15 mouse cellular contexts compared by ENCODE assay signal in genomic region chr5:99801791-99802450, GRCm38 (mm10).
DNase-seq lines count a peak whose midpoint lies in the region; ATAC-seq and TF ChIP-seq lines count a peak whose summit lies in the region.
"Had no signal": no experiment of that assay in that cellular context is flagged by ENCODE, and none has a peak within 500 bp of the region (broad histone marks: within the 10 kb centered on the region; RNA-seq: fewer than 3 reads in every experiment).

No protein-coding gene starts in this region.

- H3K4me3 ChIP-seq in forebrain, embryonic 13.5 days: no peak overlapping the region
- no peak overlapping the region for H3K4me3 ChIP-seq in forebrain, embryonic 10.5 days
- H3K4me3 ChIP-seq in hindbrain, embryonic 13.5 days: no peak overlapping the region
- no peak overlapping the region for H3K4me3 ChIP-seq in midbrain, embryonic 15.5 days
- H3K4me3 ChIP-seq: gastrocnemius, adult 2 months; heart, adult 2 months; intestine, embryonic 15.5 days had no signal

- no peak for DNase-seq in forebrain, embryonic 10.5 days (ENCODE audit: extremely low spot score, low spot score)
- peak; percentile 83 for DNase-seq in brain, embryonic 14.5 days (ENCODE audit: low read depth)
- no peak for DNase-seq in thymus, postnatal 25 days
- DNase-seq in heart, postnatal 4 days: no peak
- no peak for DNase-seq in natural killer cell, adult 2 months (ENCODE audit: low spot score in 2 of 2)
- DNase-seq: adrenal gland, postnatal 36 days; gastrocnemius, adult 2 months; heart, adult 2 months had no signal

- no peaks in the 10 kb centered on the region for H3K36me3 ChIP-seq in forebrain, embryonic 13.5 days (ENCODE audit: poor library complexity, severe bottlenecking)
- H3K36me3 ChIP-seq in forebrain, embryonic 10.5 days (replicated peaks): no peaks in the 10 kb centered on the region
- H3K36me3 ChIP-seq in hindbrain, embryonic 13.5 days: no peaks in the 10 kb centered on the region
- no peaks in the 10 kb centered on the region for H3K36me3 ChIP-seq in midbrain, embryonic 15.5 days (replicated peaks)
- H3K36me3 ChIP-seq: intestine, embryonic 15.5 days had no signal

- TF ChIP-seq CTCF in brain, embryonic 14.5 days (IDR thresholded peaks at IDR 0.05; ENCODE audit: borderline replicate concordance, extremely low read depth, insufficient read depth, insufficient read length): no peak

- H3K4me2 ChIP-seq in forebrain, embryonic 13.5 days: no peak overlapping the region
- no peak overlapping the region for H3K4me2 ChIP-seq in hindbrain, embryonic 13.5 days
- no peak overlapping the region for H3K4me2 ChIP-seq in midbrain, embryonic 15.5 days
- H3K4me2 ChIP-seq: intestine, embryonic 15.5 days had no signal

- peaks cover 4% of the 10 kb centered on the region; the same call in 1 of the 2 replicates for H3K4me1 ChIP-seq in forebrain, embryonic 13.5 days
- H3K4me1 ChIP-seq in forebrain, embryonic 10.5 days: peaks cover 13% of the 10 kb centered on the region
- peaks cover 18% of the 10 kb centered on the region for H3K4me1 ChIP-seq in hindbrain, embryonic 13.5 days (replicated peaks)
- H3K4me1 ChIP-seq in midbrain, embryonic 15.5 days: peaks cover 4% of the 10 kb centered on the region; the same call in 1 of the 2 replicates
- H3K4me1 ChIP-seq: intestine, embryonic 15.5 days had no signal

- peak; percentile 79 for ATAC-seq in forebrain, embryonic 13.5 days
- peak; percentile 60; the same call in 1 of the 2 replicates for ATAC-seq in hindbrain, embryonic 13.5 days (ENCODE audit: low FRiP score)
- peak; percentile 66 for ATAC-seq in midbrain, embryonic 15.5 days (replicated peaks)
- ATAC-seq: intestine, embryonic 15.5 days; lung, postnatal 0 days had no signal

- 66% methylated on average over 13 of the region's 13 CpGs for WGBS in forebrain, embryonic 13.5 days
- 91% methylated on average over 13 of the region's 13 CpGs for WGBS in forebrain, embryonic 10.5 days
- 35% methylated on average over 13 of the region's 13 CpGs for WGBS in hindbrain, embryonic 13.5 days
- 42% methylated on average over 13 of the region's 13 CpGs for WGBS in midbrain, embryonic 15.5 days

- H3K9me3 ChIP-seq in forebrain, embryonic 13.5 days (replicated peaks): no peaks in the 10 kb centered on the region
- H3K9me3 ChIP-seq in forebrain, embryonic 10.5 days: no peaks in the 10 kb centered on the region
- no peaks in the 10 kb centered on the region for H3K9me3 ChIP-seq in hindbrain, embryonic 13.5 days
- H3K9me3 ChIP-seq in midbrain, embryonic 15.5 days: no peaks in the 10 kb centered on the region
- H3K9me3 ChIP-seq: intestine, embryonic 15.5 days had no signal

- TF ChIP-seq POLR2A in brain, embryonic 14.5 days (IDR thresholded peaks at IDR 0.05; ENCODE audit: borderline replicate concordance, extremely low read depth, insufficient read depth, insufficient read length, poor library complexity, severe bottlenecking): no peak

- no peaks in the 10 kb centered on the region for H3K27me3 ChIP-seq in forebrain, embryonic 13.5 days
- no peaks in the 10 kb centered on the region for H3K27me3 ChIP-seq in forebrain, embryonic 10.5 days (ENCODE audit: poor library complexity, severe bottlenecking)
- H3K27me3 ChIP-seq in hindbrain, embryonic 13.5 days: peaks cover 3% of the 10 kb centered on the region; the same call in 1 of the 2 replicates
- H3K27me3 ChIP-seq in midbrain, embryonic 15.5 days (replicated peaks): no peaks in the 10 kb centered on the region
- H3K27me3 ChIP-seq: intestine, embryonic 15.5 days had no signal

- H3K27ac ChIP-seq in forebrain, embryonic 13.5 days: peak overlapping the region; percentile 40; the same call in 1 of the 2 replicates
- H3K27ac ChIP-seq in forebrain, embryonic 10.5 days: no peak overlapping the region
- peak overlapping the region; percentile 18; the same call in 1 of the 2 replicates for H3K27ac ChIP-seq in hindbrain, embryonic 13.5 days
- no peak overlapping the region for H3K27ac ChIP-seq in midbrain, embryonic 15.5 days
- H3K27ac ChIP-seq: gastrocnemius, adult 2 months; heart, adult 2 months; intestine, embryonic 15.5 days; kidney, postnatal 0 days; liver, embryonic 14.5 days had no signal

- H3K9ac ChIP-seq in forebrain, embryonic 13.5 days: no peak overlapping the region
- no peak overlapping the region for H3K9ac ChIP-seq in hindbrain, embryonic 13.5 days
- no peak overlapping the region for H3K9ac ChIP-seq in midbrain, embryonic 15.5 days
- H3K9ac ChIP-seq: intestine, embryonic 15.5 days; liver, embryonic 14.5 days had no signal

Comparison
In these comparisons a context has a peak if more than half of its experiments do, and no peak if none do; other contexts are left out.
1. H3K27ac ChIP-seq: peak in forebrain, embryonic 13.5 days (single experiment) and hindbrain, embryonic 13.5 days (single experiment); none in forebrain, embryonic 10.5 days (single experiment) and midbrain, embryonic 15.5 days (single experiment).
2. Peak in every context shown above with its lines, with median percentiles within 50 percentile points of each other: ATAC-seq.